Mouse (Mus musculus) left cerebral cortex, adult 2 months (tissue): ENCODE measurements around the gene Fblim1. TPM values are rescaled to one million over a fixed set of nuclear protein-coding genes. Genes with fewer than 3 reads are reported as not detected.

Experiments used
- DNase-seq, 2 experiments: peaks; one replicate each; pipeline ENCODE4 v3.0.0; 2021 to 2022; ENCODE audit warnings: low spot score in 2 of 2, mixed read lengths in 1 of 2; ENCODE audit errors: extremely low spot score in 1 of 2
- H3K27ac ChIP-seq: fragments of 200-600 bp; 2 replicates; pipeline ENCODE4 v1.8.1; 2022
- H3K4me3 ChIP-seq: fragments of 200-600 bp; 2 replicates; pipeline ENCODE4 v1.8.1; 2022
- CTCF ChIP-seq: fragments of 200-600 bp; IDR thresholded peaks from 2 replicates; pipeline ENCODE4 v1.8.1; 2022; ENCODE audit warnings: antibody characterized with exemption, mild to moderate bottlenecking, moderate library complexity
- intact Hi-C: fragments of 180-260 bp; cut with DNase I; formaldehyde crosslinking; loops from one replicate; pipeline ENCODE4 v1.15.1; 2025
- long read RNA-seq, 2 experiments: library from polyadenylated mRNA; stranded (forward); transcript quantifications; one replicate each; pipeline ENCODE4 v2.0.0; 2021; ENCODE audit warnings: borderline mapping rate in 2 of 2
- total RNA-seq, 2 experiments: library from RNA; stranded (reverse); gene quantifications; 2 replicates each; pipeline ENCODE4 v1.2.3; 2021

Fblim1 gene
- total RNA-seq = 1 to 10 TPM in 1 of 2 experiments, under 1 TPM in 1; 0.75 to 1.1 TPM
- long read RNA-seq, experiment 1, partial matches to known transcripts = 0 of 2 reads
- long read RNA-seq, experiment 1, other reads (novel, unspliced or antisense) = 0 of 2 reads
- long read RNA-seq, experiment 2, partial matches to known transcripts = 1 of 1 reads
- long read RNA-seq, experiment 2, other reads (novel, unspliced or antisense) = 0 of 1 reads

- no peak within 1 kb of the TSS for H3K4me3 ChIP-seq
- no peak for DNase-seq
- intact Hi-C loops = no loop called here
- no peak for TF ChIP-seq CTCF
- H3K27ac ChIP-seq = no peak within 1 kb of the TSS
Observed at GRCm38 (mm10) chr4:141605861-141606260, at the start of gene Fblim1. TSS of gene Fblim1 (minus strand) at chr4:141606096.

GRCm38 (mm10) chr4:141654509-141654908, 48.6 kb upstream of the Fblim1 start:
- no peak overlapping the region for H3K4me3 ChIP-seq
- no peak overlapping the region for H3K27ac ChIP-seq
- DNase-seq = no peak
- TF ChIP-seq CTCF = no peak
- intact Hi-C loops = no loop called here

- Histone ChIP-seq H3K27ac (no peak overlapping the region), H3K4me3 (no peak overlapping the region)
- no peak for TF ChIP-seq CTCF
- no peak for DNase-seq
- intact Hi-C loops = no loop called here
Observed at GRCm38 (mm10) chr4:141653813-141654212, 47.9 kb upstream of the Fblim1 start.

GRCm38 (mm10) chr4:141653044-141653443, 47.1 kb upstream of the Fblim1 start:
- intact Hi-C loops = no loop called here
- no peak for TF ChIP-seq CTCF
- DNase-seq = no peak

GRCm38 (mm10) chr4:141651944-141652343, 46.0 kb upstream of the Fblim1 start:
- no peak for TF ChIP-seq CTCF
- no peak overlapping the region for H3K4me3 ChIP-seq
- no peak for DNase-seq
- intact Hi-C loops = no loop called here
- no peak overlapping the region; the same call in 1 of the 2 replicates for H3K27ac ChIP-seq

More at GRCm38 (mm10) chr4:141653044-141653443, 47.1 kb upstream of the Fblim1 start:
- Histone ChIP-seq H3K27ac (no peak overlapping the region), H3K4me3 (no peak overlapping the region)

GRCm38 (mm10) chr4:141651286-141651685, 45.4 kb upstream of the Fblim1 start:
- H3K4me3 ChIP-seq = no peak overlapping the region
- intact Hi-C loops = no loop called here
- no peak for TF ChIP-seq CTCF
- no peak for DNase-seq
- no peak overlapping the region for H3K27ac ChIP-seq

- no peak for TF ChIP-seq CTCF
- H3K27ac ChIP-seq = no peak overlapping the region; the same call in 1 of the 2 replicates
- no peak for DNase-seq
- intact Hi-C loops = no loop called here
- no peak overlapping the region for H3K4me3 ChIP-seq
Observed at GRCm38 (mm10) chr4:141649244-141649643, 43.3 kb upstream of the Fblim1 start.

- DNase-seq = no peak
- no peak for TF ChIP-seq CTCF
- no peak overlapping the region for H3K27ac ChIP-seq
- no peak overlapping the region for H3K4me3 ChIP-seq
- intact Hi-C loops = no loop called here
Observed at GRCm38 (mm10) chr4:141648262-141648661, 42.4 kb upstream of the Fblim1 start.

- intact Hi-C loops = no loop called here
- no peak for DNase-seq
- H3K27ac ChIP-seq = no peak overlapping the region
- TF ChIP-seq CTCF = no peak
- H3K4me3 ChIP-seq = no peak overlapping the region
Observed at GRCm38 (mm10) chr4:141647187-141647586, 41.3 kb upstream of the Fblim1 start.

GRCm38 (mm10) chr4:141645988-141646387, 40.1 kb upstream of the Fblim1 start:
- no peak overlapping the region for H3K4me3 ChIP-seq
- no peak for TF ChIP-seq CTCF
- no peak overlapping the region for H3K27ac ChIP-seq
- intact Hi-C loops = no loop called here
- no peak for DNase-seq

- intact Hi-C loops = no loop called here
- Histone ChIP-seq H3K27ac (peak overlapping the region; percentile 75), H3K4me3 (no peak overlapping the region)
- TF ChIP-seq CTCF = no peak
- peak in 1 of 2 experiments; percentile 45 for DNase-seq
Observed at GRCm38 (mm10) chr4:141643118-141643855, 37.4 kb upstream of the Fblim1 start.

GRCm38 (mm10) chr4:141641961-141642811, 36.3 kb upstream of the Fblim1 start:
- intact Hi-C loops = no loop called here
- DNase-seq = no peak
- Histone ChIP-seq H3K27ac (peak overlapping the region; percentile 41; the same call in 1 of the 2 replicates), H3K4me3 (no peak overlapping the region)
- TF ChIP-seq CTCF = no peak
